Mouse (Mus musculus): Measurements from ENCODE around the gene Arl4d.
"Not testable (repeated sequence)": the region's sequence is repeated elsewhere in the genome, so short reads cannot be mapped to it uniquely, and the experiment has no call there.

Gene Arl4d

DNA sequence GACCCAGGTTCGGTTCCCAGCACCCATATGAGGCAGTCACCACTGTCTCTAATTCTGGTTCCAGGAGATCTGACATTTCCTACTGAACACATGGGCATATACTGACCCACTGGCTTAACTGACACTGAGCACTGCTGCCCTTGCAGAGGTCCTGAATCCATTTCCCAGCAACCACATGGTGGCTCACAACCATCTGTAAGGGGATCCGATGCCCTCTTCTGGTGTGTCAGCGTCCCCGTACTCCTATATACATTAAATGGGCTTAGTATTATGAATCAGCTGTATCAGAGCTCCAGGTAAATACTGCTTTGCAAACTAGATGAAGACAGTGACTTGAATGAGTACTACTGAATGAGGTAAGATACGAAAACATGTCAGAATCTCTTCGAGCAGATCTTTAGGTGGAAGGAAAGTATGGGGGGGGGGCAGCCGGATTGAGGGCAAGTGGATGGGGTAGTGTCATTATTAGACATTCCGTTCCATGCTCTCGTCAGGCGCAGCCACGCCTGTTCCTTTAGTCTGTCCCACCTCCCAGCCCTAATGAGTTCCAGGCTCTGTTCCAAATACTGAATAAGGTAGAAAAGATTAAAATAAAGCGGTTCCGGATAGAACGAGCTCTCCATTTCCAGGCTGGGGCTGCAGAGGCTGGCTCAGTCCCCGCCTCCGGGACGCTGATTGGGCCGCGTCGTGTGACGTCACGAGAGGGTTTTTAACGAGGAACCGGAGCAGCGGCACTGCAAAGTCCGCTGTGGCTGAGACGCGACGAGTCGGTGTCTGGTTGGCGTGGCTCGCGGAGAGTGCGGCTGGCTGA, at the start of gene Arl4d:
Gene Arl4d (plus strand): TSS at position 717 of the 811 bp plus-strand sequence.
- DNase-seq (ENCODE audit: low read depth, low spot score) = peak; percentile 78

DNA sequence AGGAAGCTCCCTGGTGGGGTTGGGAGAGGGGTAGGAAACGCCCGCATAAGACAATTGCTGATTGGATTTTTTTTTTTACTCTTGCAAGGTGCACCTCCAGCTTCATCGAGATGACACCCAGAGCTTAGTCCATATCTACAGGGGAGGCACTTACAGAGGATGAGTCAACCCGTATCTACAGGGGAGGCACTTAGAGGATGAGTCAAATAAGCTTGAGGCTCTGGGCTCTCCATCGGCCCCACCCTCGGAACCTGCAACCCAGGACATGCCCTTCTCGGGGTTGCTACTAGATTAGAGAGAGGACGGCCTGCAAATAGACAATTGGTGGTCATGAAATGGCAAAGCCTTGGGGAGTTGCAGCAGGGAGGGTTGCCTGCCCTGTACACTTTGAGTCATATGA, 49.2 kb upstream of the Arl4d start:
- peak; percentile 20 for DNase-seq (ENCODE audit: low read depth, low spot score)

DNA sequence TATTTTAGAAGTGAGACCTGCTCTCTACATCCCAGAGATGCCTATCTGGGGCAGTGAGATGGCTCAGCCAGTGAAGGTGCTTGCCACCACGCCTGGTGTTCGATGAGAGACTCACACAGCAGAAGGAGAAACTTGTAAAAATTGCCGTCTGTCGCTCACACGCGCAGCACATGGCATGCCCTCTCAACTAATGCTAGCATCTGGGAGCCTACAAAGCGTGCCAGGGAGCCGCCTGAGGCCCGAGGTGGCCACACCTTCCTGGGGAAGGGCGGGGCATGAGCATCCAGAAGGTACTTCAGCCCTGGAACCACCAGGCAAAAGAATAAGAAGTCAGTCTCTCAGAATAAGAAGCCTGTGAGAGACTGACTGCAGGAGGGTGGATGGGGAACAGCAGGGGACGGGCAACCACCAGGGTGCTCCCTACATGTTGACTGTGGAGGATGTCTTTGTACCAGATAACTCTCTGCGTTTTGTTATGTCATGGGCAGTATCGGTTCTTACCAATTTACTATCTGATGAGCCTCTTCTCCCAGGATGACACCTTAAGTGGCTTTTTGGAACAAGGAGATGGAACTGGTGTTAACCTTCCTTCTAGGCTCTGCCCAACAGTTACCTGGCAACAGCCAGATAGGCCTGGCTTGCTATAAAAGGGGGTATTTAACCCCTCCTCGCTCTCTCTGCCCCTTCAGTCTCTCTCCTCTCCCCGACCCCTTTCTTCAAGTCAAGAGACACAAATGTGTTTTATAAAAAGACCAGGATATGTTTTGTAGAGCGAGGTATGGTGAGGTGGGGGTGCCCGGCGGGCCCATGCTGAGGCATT, 48.2 kb upstream of the Arl4d start:
- peak; percentile 55 for DNase-seq (ENCODE audit: low read depth, low spot score)

DNA sequence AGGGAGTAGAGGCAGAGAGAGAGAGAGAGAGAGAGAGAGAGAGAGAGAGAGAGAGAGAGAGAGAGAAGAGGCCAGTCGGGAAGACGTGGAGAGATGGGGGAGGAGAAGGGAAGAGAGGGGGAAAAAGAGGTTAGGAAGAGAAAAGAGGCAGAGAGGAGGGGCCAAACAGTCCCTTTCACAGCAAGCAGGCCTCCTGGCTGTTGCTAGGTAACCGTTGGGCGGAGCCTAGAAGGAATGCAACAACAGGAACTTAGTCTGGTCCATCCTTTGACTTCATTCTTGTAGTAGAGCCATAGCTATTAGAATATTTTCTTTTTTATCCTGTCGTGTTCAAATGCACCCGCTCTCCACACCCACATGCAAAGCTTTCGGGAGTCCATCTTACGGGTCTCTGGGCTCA, 47.5 kb upstream of the Arl4d start:
- DNase-seq (ENCODE audit: low read depth, low spot score) = peak; percentile 60

DNA sequence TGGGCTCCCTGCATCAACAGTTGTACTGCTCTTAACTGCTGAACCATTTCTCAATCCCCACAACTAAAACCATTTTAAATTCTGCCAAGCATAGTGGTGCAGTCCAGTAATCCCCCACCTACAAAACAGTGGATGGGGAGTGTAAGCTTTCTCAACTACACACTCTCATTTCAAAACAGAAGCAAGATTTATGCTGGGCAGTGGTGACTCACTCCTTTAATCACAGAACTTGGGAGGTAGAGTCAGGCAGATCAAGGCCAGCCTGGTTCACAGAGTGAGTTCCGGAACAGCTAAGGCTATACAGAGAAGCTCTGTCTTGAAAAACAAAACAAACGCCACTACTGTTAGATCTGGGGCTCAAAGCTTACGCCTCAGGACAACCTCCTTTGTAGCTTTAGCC, 46.7 kb upstream of the Arl4d start:
- no peak for DNase-seq (ENCODE audit: low read depth, low spot score)

DNA sequence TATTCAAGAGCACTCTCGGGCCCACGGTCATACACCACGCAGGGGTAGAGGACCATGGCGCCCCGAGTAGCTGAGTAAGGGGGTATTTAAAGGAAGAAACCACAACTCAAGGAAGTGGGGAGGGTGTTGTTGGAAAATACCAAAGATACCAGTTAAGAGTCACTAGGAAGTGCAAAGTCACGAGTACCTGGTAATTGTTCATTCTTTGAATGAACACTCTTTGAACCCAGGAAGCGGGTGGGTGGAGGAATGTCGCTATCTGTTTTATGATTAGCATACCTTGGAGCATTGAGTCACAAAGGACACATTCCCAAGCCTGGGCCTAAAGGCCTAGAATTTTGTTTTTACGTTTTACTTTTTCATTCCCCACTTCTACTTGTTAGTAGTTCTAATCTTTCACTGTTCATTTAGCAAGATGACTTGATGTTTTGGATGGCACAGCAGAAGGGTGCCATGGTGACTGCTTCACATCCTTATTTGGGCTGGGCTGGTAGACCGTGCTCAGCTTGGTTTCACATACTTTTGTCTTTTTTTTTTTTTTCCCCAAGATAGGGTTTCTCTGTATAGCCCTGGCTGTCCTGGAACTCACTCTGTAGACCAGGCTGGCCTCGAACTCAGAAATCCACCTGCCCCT, 45.2 kb upstream of the Arl4d start:
- not testable (repeated sequence) for DNase-seq (ENCODE audit: low read depth, low spot score)

DNA sequence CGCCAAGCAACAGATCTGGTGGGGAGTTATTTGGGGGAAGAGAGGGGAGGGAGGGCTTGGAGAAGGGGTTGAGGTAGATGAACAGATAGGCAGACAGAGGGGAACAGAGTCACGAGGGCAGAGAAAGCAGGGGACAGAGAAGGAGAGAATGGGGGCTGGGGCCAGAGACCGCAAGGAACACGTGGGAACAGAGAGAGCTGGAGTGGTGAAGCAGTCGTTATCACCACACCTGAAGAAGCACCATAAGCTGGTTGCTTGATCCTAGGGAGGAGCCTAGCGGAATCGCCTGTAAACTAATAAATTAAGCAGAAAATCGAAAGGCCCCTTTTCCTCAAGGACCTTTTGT, 38.7 kb upstream of the Arl4d start:
- no peak for DNase-seq (ENCODE audit: low read depth, low spot score)

DNA sequence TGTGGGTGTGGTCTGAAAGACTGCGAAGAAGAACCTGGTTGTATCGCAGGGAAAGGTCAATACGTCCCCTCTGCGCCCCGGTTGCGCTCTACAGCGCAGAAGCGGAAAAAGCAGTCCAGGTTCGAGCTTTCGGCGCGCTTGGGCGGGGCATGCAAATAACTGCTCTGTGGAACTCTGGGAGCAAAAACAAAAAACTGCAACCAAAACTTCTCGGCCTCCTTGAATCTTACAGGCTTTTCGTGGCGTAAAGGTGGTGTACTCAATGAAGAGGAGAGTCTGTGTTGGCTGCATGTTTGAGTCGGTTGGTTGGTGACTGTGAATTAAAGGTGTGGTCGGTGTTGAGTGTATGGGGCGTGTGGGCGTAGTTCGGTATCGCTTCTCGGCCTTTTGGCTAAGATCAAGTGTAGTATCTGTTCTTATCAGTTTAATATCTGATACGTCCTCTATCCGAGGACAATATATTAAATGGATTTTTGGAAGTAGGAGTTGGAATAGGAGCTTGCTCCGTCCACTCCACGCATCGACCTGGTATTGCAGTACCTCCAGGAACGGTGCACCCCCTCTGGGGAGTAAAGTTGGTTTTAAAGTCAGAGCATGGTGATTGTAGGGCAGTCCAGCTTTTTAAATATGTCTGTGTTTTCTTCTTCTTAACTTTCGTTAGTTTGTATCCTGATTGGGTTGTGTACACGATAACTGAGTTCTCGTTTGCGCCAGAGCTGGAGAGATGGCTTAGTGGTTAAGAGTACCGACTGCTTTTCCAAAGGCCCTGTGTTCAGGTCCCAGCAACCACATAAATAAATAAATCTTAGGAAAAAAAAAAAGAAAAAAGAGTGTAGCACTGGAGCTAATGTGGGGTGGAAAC, 38.1 kb upstream of the Arl4d start, which contains the start of gene Rdm1:
Gene Rdm1 (plus strand): TSS at position 201 of the 862 bp plus-strand sequence.
- peak; percentile 65 for DNase-seq (ENCODE audit: low read depth, low spot score)

DNA sequence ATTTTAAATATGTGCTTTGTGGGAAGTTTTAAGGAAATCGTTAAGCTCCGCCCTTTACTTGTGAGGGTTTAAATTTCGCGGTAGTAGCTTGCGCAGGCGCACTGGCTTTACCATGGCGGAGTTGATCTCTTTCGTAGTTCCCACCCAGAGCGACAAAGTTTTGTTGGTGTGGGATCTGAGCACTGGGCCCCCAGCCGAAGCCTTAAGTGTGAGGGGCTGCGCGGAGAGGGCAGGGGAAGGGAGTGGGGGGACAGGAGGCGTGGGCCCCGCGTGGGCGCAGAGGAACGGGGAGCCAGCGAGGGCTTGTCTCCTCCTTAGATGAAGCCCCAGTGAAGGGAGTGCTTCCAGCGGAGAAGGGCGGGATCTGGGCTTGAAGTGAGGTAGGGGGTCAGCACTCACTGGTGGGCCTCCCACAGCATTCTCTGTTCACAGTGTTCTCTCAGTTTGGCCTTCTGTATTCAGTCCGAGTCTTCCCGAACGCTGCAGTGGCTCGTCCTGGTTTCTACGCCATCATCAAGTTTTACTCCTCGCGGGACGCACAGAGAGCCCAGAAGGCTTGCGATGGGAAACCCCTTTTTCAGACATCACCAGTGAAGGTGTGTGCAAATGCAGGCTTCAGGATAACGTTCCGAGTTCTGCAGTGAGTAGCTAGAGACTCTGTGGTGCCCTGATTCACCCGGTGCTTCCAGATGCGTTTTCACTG, 37.3 kb upstream of the Arl4d start:
- DNase-seq (ENCODE audit: low read depth, low spot score) = peak; percentile 74

DNA sequence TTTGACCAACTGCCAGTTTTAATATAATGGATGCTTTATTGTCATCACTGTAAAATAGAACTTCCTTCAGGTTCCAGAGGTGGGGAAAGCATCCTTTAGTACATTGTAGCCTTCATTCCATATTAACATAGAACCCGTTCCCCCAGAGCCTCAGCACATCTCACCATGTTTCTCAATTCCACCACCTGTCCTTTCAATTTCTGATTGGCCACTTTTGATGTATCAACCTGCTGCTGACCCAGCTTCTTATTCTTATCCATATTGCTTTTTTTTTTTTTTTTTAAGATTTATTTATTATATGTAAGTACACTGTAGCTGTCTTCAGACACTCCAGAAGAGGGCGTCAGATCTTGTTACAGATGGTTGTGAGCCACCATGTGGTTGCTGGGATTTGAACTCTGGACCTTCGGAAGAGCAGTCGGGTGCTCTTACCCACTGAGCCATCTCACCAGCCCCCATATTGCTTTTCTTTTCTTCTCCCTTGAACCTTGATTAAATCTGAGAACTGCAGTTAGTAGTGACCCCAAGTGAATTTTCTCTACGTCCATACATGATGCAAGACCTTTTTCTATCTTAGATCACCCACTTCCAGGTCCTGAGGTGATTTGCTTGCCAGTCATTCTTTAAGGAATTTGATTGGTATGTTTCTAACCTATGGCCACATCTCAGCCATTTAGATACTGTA, 36.5 kb upstream of the Arl4d start:
- DNase-seq (ENCODE audit: low read depth, low spot score) = not testable (repeated sequence)

DNA sequence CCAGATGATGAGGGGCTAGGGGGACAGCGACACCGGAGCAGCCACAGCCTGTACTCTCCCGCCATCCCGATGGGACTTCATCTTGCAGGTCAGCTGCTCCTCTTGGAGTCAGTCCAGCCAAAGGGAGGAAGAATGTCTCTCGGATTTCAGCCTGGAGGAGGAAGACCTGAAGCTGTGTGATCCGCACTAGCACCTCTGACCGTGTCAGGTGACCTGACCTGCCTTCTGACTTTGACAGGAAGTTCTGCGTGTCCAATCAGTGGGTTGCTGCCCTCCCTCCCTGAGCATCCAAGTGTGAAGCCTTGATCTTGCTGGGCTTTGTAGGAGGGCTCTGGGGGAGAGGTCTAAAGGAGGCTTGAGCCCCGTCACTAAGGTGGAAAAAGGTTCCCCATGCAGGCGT, 29.7 kb upstream of the Arl4d start:
- DNase-seq (ENCODE audit: low read depth, low spot score) = no peak

DNA sequence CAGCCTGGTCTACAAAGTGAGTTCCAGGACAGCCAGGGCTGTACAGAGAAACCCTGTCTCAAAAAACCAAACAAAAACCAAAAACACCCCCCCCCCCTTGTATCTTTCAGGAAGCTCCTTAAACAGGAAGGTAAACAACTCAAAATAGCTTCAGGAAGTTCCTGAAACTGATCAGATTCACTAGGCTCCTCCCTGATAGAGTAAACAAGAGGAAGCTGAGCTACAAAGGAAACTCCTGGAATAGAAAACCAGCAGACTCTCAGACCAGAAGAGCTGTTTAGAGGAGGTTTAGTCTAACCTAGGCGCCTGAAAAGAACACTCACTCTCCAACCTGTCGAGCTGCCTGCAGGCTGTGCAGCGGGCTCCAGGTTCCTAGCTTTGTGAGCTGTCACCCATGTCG, 25.6 kb upstream of the Arl4d start:
- no peak for DNase-seq (ENCODE audit: low read depth, low spot score)

DNA sequence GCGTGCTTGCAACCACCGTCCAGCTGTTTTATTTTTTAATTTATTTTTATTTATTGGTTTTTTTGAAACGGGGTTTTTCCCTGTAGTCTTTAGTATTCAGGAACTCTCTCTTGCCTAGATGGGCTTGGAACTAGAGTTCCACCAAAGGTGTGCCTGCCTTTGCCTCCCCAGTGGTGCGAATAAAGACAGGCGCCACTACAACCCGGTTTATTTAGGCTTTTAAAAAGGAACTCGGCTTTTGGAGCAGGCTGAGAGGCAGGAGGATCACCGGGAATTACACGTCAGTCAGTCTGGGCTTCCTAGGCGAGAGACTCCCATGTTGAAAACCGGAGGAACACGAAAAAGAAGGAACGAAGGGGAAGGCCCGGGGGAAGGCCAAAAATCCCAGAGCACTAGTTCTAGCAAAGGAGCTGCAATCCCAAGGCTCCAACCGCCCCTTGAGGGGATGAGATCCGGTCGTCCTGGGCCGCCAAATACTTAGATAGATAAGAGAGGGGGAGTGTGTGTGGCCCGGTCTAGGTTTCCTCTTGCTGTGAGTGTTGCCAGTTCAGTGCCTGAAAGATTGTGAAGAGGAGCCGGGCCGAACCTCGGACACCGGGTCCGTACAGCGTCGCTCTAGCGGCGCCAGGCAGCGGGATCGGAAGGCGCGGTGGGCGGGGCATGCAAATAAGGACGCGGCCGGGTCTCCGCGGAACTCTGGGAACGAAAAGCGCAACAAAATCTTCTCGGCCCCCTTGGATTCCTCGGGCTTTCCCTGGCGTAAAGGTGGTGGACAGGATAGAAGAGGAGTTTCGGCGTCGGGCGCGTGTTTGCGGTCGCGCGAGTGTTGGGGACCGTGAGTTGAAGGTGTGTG, 24.3 kb upstream of the Arl4d start:
- peak; percentile 68 for DNase-seq (ENCODE audit: low read depth, low spot score)

DNA sequence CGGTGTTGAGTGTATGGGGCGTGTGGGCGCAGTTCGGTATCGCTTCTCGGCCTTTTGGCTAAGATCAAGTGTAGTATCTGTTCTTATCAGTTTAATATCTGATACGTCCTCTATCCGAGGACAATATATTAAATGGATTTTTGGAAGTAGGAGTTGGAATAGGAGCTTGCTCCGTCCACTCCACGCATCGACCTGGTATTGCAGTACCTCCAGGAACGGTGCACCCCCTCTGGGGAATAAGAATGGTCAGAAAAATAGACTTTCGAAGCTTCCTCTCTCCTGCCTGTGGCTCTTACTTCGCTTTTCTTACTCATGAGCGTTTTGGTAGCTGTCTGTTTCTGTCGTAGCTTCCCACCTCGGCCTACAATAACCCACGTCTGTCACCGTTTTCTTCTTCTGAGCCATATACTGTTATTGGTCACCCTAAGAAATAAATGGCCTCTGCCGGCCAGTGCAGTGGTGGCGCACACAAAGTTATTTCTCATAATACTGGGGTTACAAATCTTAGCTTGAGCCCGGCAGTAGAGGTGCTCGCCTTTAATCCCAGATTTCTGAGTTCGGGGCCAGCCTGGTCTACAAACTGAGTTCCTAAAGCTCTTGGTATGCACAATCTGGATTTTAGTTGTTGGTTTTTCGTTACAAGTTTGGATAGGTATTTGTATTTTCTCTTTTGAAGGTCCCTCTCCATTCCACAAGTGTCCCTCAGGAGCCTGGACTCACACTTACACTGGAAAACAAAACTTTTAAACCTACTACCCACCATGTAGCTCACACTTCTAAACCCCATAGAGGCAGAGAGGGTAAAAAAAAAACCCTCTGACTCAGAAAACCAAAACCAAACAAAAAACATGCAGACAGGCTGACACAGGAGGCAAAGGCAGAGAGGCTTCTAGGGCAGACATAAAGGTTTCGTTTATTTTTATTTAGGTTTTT, 23.4 kb upstream of the Arl4d start:
- peak; percentile 40 for DNase-seq (ENCODE audit: low read depth, low spot score)

DNA sequence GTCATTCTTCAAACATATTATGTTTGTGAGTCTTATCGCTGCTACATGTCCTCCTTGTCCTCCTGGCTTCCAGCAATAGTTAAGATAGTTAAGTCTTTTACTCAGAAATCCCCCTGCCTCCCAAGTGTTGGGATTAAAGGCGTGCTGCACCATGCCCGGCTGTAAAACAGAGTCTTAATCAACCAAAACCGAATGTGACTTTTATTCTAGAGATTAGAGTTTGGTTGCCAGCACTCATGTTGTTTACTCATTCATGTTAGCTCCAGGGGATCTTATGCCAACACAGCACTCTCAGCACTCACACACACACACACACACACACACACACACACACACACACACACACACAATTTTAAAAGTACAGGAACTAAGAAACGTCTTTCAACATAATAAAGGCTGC, 22.4 kb upstream of the Arl4d start:
- DNase-seq (ENCODE audit: low read depth, low spot score) = no peak

DNA sequence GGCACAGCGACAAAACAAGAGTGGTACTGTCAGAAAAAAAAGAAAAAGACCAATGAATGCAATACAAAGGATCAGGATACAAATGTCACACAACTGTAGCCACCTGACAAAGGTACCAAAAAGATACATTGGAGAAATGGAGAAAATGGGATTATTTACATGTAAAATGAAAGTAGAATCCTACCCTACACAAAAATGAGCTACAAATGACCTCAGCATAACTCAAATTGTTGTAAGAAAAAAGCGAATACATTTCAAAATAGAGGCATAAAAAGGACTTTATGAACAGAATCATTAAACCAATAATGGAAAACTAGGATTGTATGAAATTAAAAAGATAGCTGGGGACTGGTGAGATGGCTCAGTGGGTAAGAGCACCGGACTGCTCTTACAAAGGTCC, 20.8 kb upstream of the Arl4d start:
- no peak for DNase-seq (ENCODE audit: low read depth, low spot score)

DNA sequence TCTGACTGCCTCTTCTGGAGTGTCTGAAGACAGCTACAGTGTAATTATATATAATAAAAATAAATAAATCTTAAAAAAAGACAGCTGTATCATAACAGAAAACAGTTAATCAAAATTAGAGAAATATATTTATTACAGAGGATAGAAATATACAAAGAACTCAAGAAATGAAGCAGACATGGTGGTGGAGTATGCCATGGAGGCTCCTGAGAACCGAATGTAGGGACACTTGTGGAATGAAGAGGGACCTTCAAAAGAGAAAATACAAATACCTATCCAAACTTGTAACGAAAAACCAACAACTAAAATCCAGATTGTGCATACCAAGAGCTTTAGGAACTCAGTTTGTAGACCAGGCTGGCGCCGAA, 20.3 kb upstream of the Arl4d start:
- not testable (repeated sequence) for DNase-seq (ENCODE audit: low read depth, low spot score)

Data from c-Kit-negative CD71-positive TER-119-positive erythroid progenitor cells, embryonic 14.5 days (primary cell).